Mouse (Mus musculus): ENCODE measurements at regions not wholly inside any gene's neighbourhood (a gene's known extent, or its start where the extent isn't known, plus 50 kb on each side); places are given as distances from the start of the nearest gene placed in this dataset.

DNA sequence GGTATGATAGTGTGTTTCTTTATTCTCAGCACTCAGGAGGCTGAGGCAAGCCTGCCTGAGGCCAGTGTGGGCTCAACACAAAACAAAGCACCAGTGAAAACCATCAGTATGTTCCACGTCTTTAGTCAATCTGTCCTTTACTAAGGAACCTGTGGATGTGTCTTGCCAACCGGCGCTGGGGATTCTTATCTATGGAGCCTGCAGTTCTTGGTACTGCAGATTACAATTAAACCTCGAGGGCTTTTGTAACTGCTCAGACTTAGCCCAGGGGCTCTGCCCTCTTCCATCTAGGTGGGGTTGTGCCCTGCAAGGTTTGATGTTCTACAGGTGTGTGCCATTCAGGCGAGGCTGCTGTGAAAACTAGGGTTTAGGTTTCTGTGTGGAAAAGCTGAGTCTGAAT lies 145.1 kb upstream of the Opcml start:
- TF ChIP-seq CTCF (IDR thresholded peaks at IDR 0.05; ENCODE audit: insufficient read depth, low read length) (no peak), POLR2A (IDR thresholded peaks at IDR 0.05; ENCODE audit: borderline replicate concordance, extremely low read depth, low read depth, low read length) (no peak)
